Mouse (Mus musculus): Measurements from ENCODE around the gene Srgap2. TPM values are rescaled to one million over a fixed set of nuclear protein-coding genes. Genes with fewer than 3 reads are reported as not detected.
A peak's percentile ranks its signal among the peaks of the same experiment; 100 is the strongest.

Srgap2 gene
- total and polyA plus RNA-seq, 2 experiments from 2014 or later = 5.9 to 18.1 TPM

GRCm38 (mm10) chr1:131378914-131379474 is 148.2 kb downstream of the Srgap2 start:
- Histone ChIP-seq H3K9ac (replicated peaks; ENCODE audit: low read depth, low read length) (no peak overlapping the region), H3K36me3 (replicated peaks; ENCODE audit: control insufficient read depth, insufficient read depth, low read length) (no peaks in the 10 kb centered on the region), H3K27ac (ENCODE audit: low read depth) (peak overlapping the region; percentile 78), H3K9me3 (replicated peaks; ENCODE audit: control insufficient read depth, low read length) (no peaks in the 10 kb centered on the region), H3K4me3 (ENCODE audit: low read depth, low read length) (no peak overlapping the region), H3K4me1 (ENCODE audit: control insufficient read depth, insufficient read depth) (peaks cover 30% of the 10 kb centered on the region), H3K4me2 (ENCODE audit: low read depth, low read length) (no peak overlapping the region), H3K27me3 (ENCODE audit: control insufficient read depth, insufficient read depth, low read length) (no peaks in the 10 kb centered on the region)
- 7% methylated on average over 1 of the region's 1 CpGs for WGBS
- ATAC-seq (ENCODE audit: insufficient read depth, low read depth) (no peak), DNase-seq (ENCODE audit: low spot score) (no peak)
- TF ChIP-seq EP300 (IDR thresholded peaks at IDR 0.05; ENCODE audit: low read depth) = no peak
- TF ChIP-seq CTCF (IDR thresholded peaks at IDR 0.05; ENCODE audit: low read depth) = no peak

- Histone ChIP-seq H3K27ac (ENCODE audit: low read depth) (peak overlapping the region; percentile 78), H3K4me3 (ENCODE audit: low read depth, low read length) (no peak overlapping the region), H3K4me1 (ENCODE audit: control insufficient read depth, insufficient read depth) (peaks cover 30% of the 10 kb centered on the region), H3K9me3 (replicated peaks; ENCODE audit: control insufficient read depth, low read length) (no peaks in the 10 kb centered on the region), H3K27me3 (ENCODE audit: control insufficient read depth, insufficient read depth, low read length) (no peaks in the 10 kb centered on the region), H3K9ac (replicated peaks; ENCODE audit: low read depth, low read length) (no peak overlapping the region), H3K4me2 (ENCODE audit: low read depth, low read length) (no peak overlapping the region), H3K36me3 (replicated peaks; ENCODE audit: control insufficient read depth, insufficient read depth, low read length) (no peaks in the 10 kb centered on the region)
- WGBS = 54% methylated on average over 7 of the region's 7 CpGs
- TF ChIP-seq EP300 (IDR thresholded peaks at IDR 0.05; ENCODE audit: low read depth) (no peak), CTCF (IDR thresholded peaks at IDR 0.05; ENCODE audit: low read depth) (no peak)
- DNase-seq (ENCODE audit: low spot score) = no peak
- ATAC-seq (ENCODE audit: insufficient read depth, low read depth) = 0 out of 2 replicates have a peak, but pooled peaks have one; percentile 30
Observed at GRCm38 (mm10) chr1:131378081-131378913, 148.9 kb downstream of the Srgap2 start.

- H3K27ac ChIP-seq (ENCODE audit: low read depth) = no peak overlapping the region
- H3K4me2 ChIP-seq (ENCODE audit: low read depth, low read length) = no peak overlapping the region
- no peaks in the 10 kb centered on the region for H3K4me1 ChIP-seq (ENCODE audit: control insufficient read depth, insufficient read depth)
- no peaks in the 10 kb centered on the region for H3K27me3 ChIP-seq (ENCODE audit: control insufficient read depth, insufficient read depth, low read length)
- no peak overlapping the region for H3K9ac ChIP-seq (replicated peaks; ENCODE audit: low read depth, low read length)
- 69% methylated on average over 1 of the region's 1 CpGs for WGBS
- no peak for ATAC-seq (ENCODE audit: insufficient read depth, low read depth)
- H3K9me3 ChIP-seq (replicated peaks; ENCODE audit: control insufficient read depth, low read length) = no peaks in the 10 kb centered on the region
- H3K36me3 ChIP-seq (replicated peaks; ENCODE audit: control insufficient read depth, insufficient read depth, low read length) = peaks cover 7% of the 10 kb centered on the region
- DNase-seq (ENCODE audit: low spot score) = no peak
- H3K4me3 ChIP-seq (ENCODE audit: low read depth, low read length) = no peak overlapping the region
- TF ChIP-seq EP300 (IDR thresholded peaks at IDR 0.05; ENCODE audit: low read depth) (no peak), CTCF (IDR thresholded peaks at IDR 0.05; ENCODE audit: low read depth) (no peak)
Observed at GRCm38 (mm10) chr1:131365832-131366231, 161.3 kb downstream of the Srgap2 start.

- H3K27ac ChIP-seq (ENCODE audit: low read depth) = no peak overlapping the region
- no peak overlapping the region for H3K4me2 ChIP-seq (ENCODE audit: low read depth, low read length)
- no peak overlapping the region for H3K9ac ChIP-seq (replicated peaks; ENCODE audit: low read depth, low read length)
- 99% methylated on average over 3 of the region's 3 CpGs for WGBS
- no peak for DNase-seq (ENCODE audit: low spot score)
- H3K36me3 ChIP-seq (replicated peaks; ENCODE audit: control insufficient read depth, insufficient read depth, low read length) = peaks cover 7% of the 10 kb centered on the region
- no peaks in the 10 kb centered on the region for H3K27me3 ChIP-seq (ENCODE audit: control insufficient read depth, insufficient read depth, low read length)
- no peaks in the 10 kb centered on the region for H3K9me3 ChIP-seq (replicated peaks; ENCODE audit: control insufficient read depth, low read length)
- H3K4me3 ChIP-seq (ENCODE audit: low read depth, low read length) = no peak overlapping the region
- ATAC-seq (ENCODE audit: insufficient read depth, low read depth) = no peak
- no peak for TF ChIP-seq CTCF (IDR thresholded peaks at IDR 0.05; ENCODE audit: low read depth)
- TF ChIP-seq EP300 (IDR thresholded peaks at IDR 0.05; ENCODE audit: low read depth) = no peak
- no peaks in the 10 kb centered on the region for H3K4me1 ChIP-seq (ENCODE audit: control insufficient read depth, insufficient read depth)
Observed at GRCm38 (mm10) chr1:131364432-131364831, 162.7 kb downstream of the Srgap2 start.

- TF ChIP-seq EP300 (IDR thresholded peaks at IDR 0.05; ENCODE audit: low read depth) = no peak
- TF ChIP-seq CTCF (IDR thresholded peaks at IDR 0.05; ENCODE audit: low read depth) = no peak
- Histone ChIP-seq H3K4me1 (ENCODE audit: control insufficient read depth, insufficient read depth) (no peaks in the 10 kb centered on the region), H3K36me3 (replicated peaks; ENCODE audit: control insufficient read depth, insufficient read depth, low read length) (peaks cover 7% of the 10 kb centered on the region), H3K27me3 (ENCODE audit: control insufficient read depth, insufficient read depth, low read length) (no peaks in the 10 kb centered on the region), H3K9me3 (replicated peaks; ENCODE audit: control insufficient read depth, low read length) (no peaks in the 10 kb centered on the region), H3K27ac (ENCODE audit: low read depth) (no peak overlapping the region), H3K4me3 (ENCODE audit: low read depth, low read length) (no peak overlapping the region), H3K4me2 (ENCODE audit: low read depth, low read length) (no peak overlapping the region), H3K9ac (replicated peaks; ENCODE audit: low read depth, low read length) (no peak overlapping the region)
- no peak for DNase-seq (ENCODE audit: low spot score)
- ATAC-seq (ENCODE audit: insufficient read depth, low read depth) = no peak
- WGBS = 53% methylated on average over 3 of the region's 3 CpGs
Observed at GRCm38 (mm10) chr1:131363887-131364286, 163.3 kb downstream of the Srgap2 start.
